Mouse (Mus musculus) heart, embryonic 16.5 days (tissue): ENCODE measurements around the gene Rassf3. TPM values are rescaled to one million over a fixed set of nuclear protein-coding genes. Genes with fewer than 3 reads are reported as not detected.

Experiments used
- ATAC-seq: fragments of 200-750 bp; cut with Nextera tagmentation; replicated peaks from 2 replicates; pipeline ENCODE4 v1.8.0; 2017; ENCODE audit warnings: moderate number of reproducible peaks; ENCODE audit not compliant: insufficient read depth, low FRiP score; ENCODE audit errors: extremely low read depth
- H3K27ac ChIP-seq: fragments of 300-500 bp; sonication (generic); 2 replicates; pipeline ENCODE4 v1.5.1; 2014; ENCODE audit warnings: mild to moderate bottlenecking, low read length, control low read depth, moderate library complexity
- H3K27me3 ChIP-seq: fragments of 300-500 bp; sonication (generic); 2 replicates; pipeline ENCODE4 v1.6.1; 2014; ENCODE audit warnings: low read length, mixed read lengths; ENCODE audit not compliant: control insufficient read depth, insufficient read depth
- H3K36me3 ChIP-seq: fragments of 300-500 bp; sonication (generic); 2 replicates; pipeline ENCODE4 v1.6.1; 2014; ENCODE audit not compliant: control insufficient read depth, insufficient read depth
- H3K4me1 ChIP-seq: fragments of 300-500 bp; sonication (generic); 2 replicates; pipeline ENCODE4 v1.6.1; 2014; ENCODE audit warnings: low read length, mixed read lengths; ENCODE audit not compliant: control insufficient read depth, insufficient read depth
- H3K4me2 ChIP-seq: fragments of 300-500 bp; sonication (generic); 2 replicates; pipeline ENCODE4 v1.6.1; 2014; ENCODE audit warnings: low read depth, mild to moderate bottlenecking, control low read depth, low read length
- H3K4me3 ChIP-seq: fragments of 300-500 bp; sonication (generic); 2 replicates; pipeline ENCODE4 v1.5.1; 2014; ENCODE audit warnings: mild to moderate bottlenecking, control low read depth, low read length
- H3K9ac ChIP-seq: fragments of 300-500 bp; sonication (generic); 2 replicates; pipeline ENCODE4 v1.6.1; 2014; ENCODE audit warnings: low read length, control low read depth
- H3K9me3 ChIP-seq: fragments of 300-500 bp; sonication (generic); replicated peaks from 2 replicates; pipeline ENCODE4 v1.6.1; 2016; ENCODE audit warnings: low read length; ENCODE audit not compliant: control insufficient read depth
- WGBS: fragments of 180-500 bp; shearing (Covaris S2); extraction: QIAGEN DNeasy Blood & Tissue Kit; methylation state at CpG from one replicate; pipeline ENCODE4 v1.1.7; 2014; 5-methylcytosine and 5-hydroxymethylcytosine counted together
- polyA plus RNA-seq: library from polyadenylated mRNA; unstranded; fragments of >200 nt; fragmentation: Nextera tagmentation; extraction: Ambion mirVana; gene quantifications from 2 replicates; pipeline ENCODE4 v1.2.1, GENCODE M21; 2015

Rassf3 gene
- polyA plus RNA-seq, 1 experiment from 2014 or later: 24.1 TPM

- no peak for ATAC-seq
- Histone ChIP-seq H3K27ac (peak overlapping the region; percentile 99), H3K27me3 (no peaks in the 10 kb centered on the region), H3K4me2 (no peak overlapping the region; the same call in 1 of the 2 replicates), H3K4me1 (peaks cover 90% of the 10 kb centered on the region), H3K4me3 (no peak overlapping the region), H3K9ac (peak overlapping the region; percentile 37; the same call in 1 of the 2 replicates), H3K36me3 (no peaks in the 10 kb centered on the region), H3K9me3 (no peaks in the 10 kb centered on the region)
- 57% methylated on average over 15 of the region's 15 CpGs for WGBS
Observed at GRCm38 (mm10) chr10:121430764-121431540, 45.2 kb downstream of the Rassf3 start.

- H3K36me3 ChIP-seq: no peaks in the 10 kb centered on the region
- H3K9me3 ChIP-seq: no peaks in the 10 kb centered on the region
- H3K27ac ChIP-seq: peak overlapping the region; percentile 99
- H3K27me3 ChIP-seq: no peaks in the 10 kb centered on the region
- 15% methylated on average over 14 of the region's 14 CpGs for WGBS
- H3K4me1 ChIP-seq: peaks cover 90% of the 10 kb centered on the region
- peak overlapping the region; percentile 37 for H3K9ac ChIP-seq
- H3K4me2 ChIP-seq: peak overlapping the region; percentile 52
- peak; percentile 23; the same call in 1 of the 2 replicates for ATAC-seq
- H3K4me3 ChIP-seq: peak overlapping the region; percentile 19; the same call in 1 of the 2 replicates
Observed at GRCm38 (mm10) chr10:121429981-121430682, 46.0 kb downstream of the Rassf3 start.

GRCm38 (mm10) chr10:121429581-121429980 lies 46.6 kb downstream of the Rassf3 start:
- Histone ChIP-seq H3K27me3 (no peaks in the 10 kb centered on the region), H3K4me2 (peak overlapping the region; percentile 52), H3K4me3 (peak overlapping the region; percentile 19; the same call in 1 of the 2 replicates), H3K4me1 (peaks cover 86% of the 10 kb centered on the region), H3K27ac (peak overlapping the region; percentile 99), H3K9me3 (no peaks in the 10 kb centered on the region), H3K36me3 (no peaks in the 10 kb centered on the region), H3K9ac (peak overlapping the region; percentile 37)
- WGBS: 21% methylated on average over 8 of the region's 8 CpGs
- ATAC-seq: no peak

GRCm38 (mm10) chr10:121429089-121429488 lies 47.1 kb downstream of the Rassf3 start:
- Histone ChIP-seq H3K27ac (peak overlapping the region; percentile 99), H3K4me1 (peaks cover 83% of the 10 kb centered on the region), H3K4me2 (peak overlapping the region; percentile 52; the same call in 1 of the 2 replicates), H3K36me3 (no peaks in the 10 kb centered on the region), H3K27me3 (no peaks in the 10 kb centered on the region), H3K9ac (no peak overlapping the region), H3K4me3 (no peak overlapping the region), H3K9me3 (no peaks in the 10 kb centered on the region)
- ATAC-seq: peak; percentile 43
- WGBS: 13% methylated on average over 2 of the region's 2 CpGs

- no peak overlapping the region for H3K4me3 ChIP-seq
Observed at GRCm38 (mm10) chr10:121428011-121428711, 48.0 kb downstream of the Rassf3 start.

GRCm38 (mm10) chr10:121427136-121427535 lies 49.0 kb downstream of the Rassf3 start:
- 68% methylated on average over 5 of the region's 5 CpGs for WGBS
- H3K27me3 ChIP-seq: no peaks in the 10 kb centered on the region
- H3K4me3 ChIP-seq: no peak overlapping the region
- H3K4me1 ChIP-seq: peaks cover 85% of the 10 kb centered on the region
- H3K4me2 ChIP-seq: no peak overlapping the region
- ATAC-seq: no peak
- H3K9ac ChIP-seq: no peak overlapping the region
- no peaks in the 10 kb centered on the region for H3K36me3 ChIP-seq
- peak overlapping the region; percentile 99 for H3K27ac ChIP-seq
- H3K9me3 ChIP-seq: no peaks in the 10 kb centered on the region

More at GRCm38 (mm10) chr10:121428011-121428711, 48.0 kb downstream of the Rassf3 start:
- H3K9ac ChIP-seq: no peak overlapping the region
- peaks cover 87% of the 10 kb centered on the region for H3K4me1 ChIP-seq
- no peaks in the 10 kb centered on the region for H3K27me3 ChIP-seq
- no peak for ATAC-seq
- 51% methylated on average over 15 of the region's 15 CpGs for WGBS
- peak overlapping the region; percentile 8 for H3K4me2 ChIP-seq
- peak overlapping the region; percentile 99 for H3K27ac ChIP-seq
- H3K9me3 ChIP-seq: no peaks in the 10 kb centered on the region
- no peaks in the 10 kb centered on the region for H3K36me3 ChIP-seq

- Histone ChIP-seq H3K4me1 (peaks cover 85% of the 10 kb centered on the region), H3K27ac (peak overlapping the region; percentile 99), H3K27me3 (no peaks in the 10 kb centered on the region), H3K36me3 (no peaks in the 10 kb centered on the region), H3K4me2 (no peak overlapping the region), H3K9me3 (no peaks in the 10 kb centered on the region), H3K4me3 (no peak overlapping the region), H3K9ac (no peak overlapping the region)
- ATAC-seq: no peak
- WGBS: 25% methylated on average over 5 of the region's 5 CpGs
Observed at GRCm38 (mm10) chr10:121426458-121427070, 49.6 kb downstream of the Rassf3 start.

- Histone ChIP-seq H3K27me3 (no peaks in the 10 kb centered on the region), H3K4me3 (no peak overlapping the region), H3K9ac (no peak overlapping the region), H3K4me2 (no peak overlapping the region), H3K9me3 (no peaks in the 10 kb centered on the region), H3K36me3 (no peaks in the 10 kb centered on the region), H3K4me1 (peaks cover 85% of the 10 kb centered on the region), H3K27ac (peak overlapping the region; percentile 38; the same call in 1 of the 2 replicates)
- ATAC-seq: no peak
- WGBS: 61% methylated on average over 14 of the region's 14 CpGs
Observed at GRCm38 (mm10) chr10:121425506-121426025, 50.6 kb downstream of the Rassf3 start.
